Mouse (Mus musculus) midbrain, embryonic 12.5 days (tissue): ENCODE results near the gene Ralgps1. TPM values are rescaled to one million over a fixed set of nuclear protein-coding genes. Genes with fewer than 3 reads are reported as not detected.

Experiments used
- ATAC-seq: fragments of 200-750 bp; cut with Nextera tagmentation; 2 replicates; pipeline ENCODE4 v1.8.0; 2017; ENCODE audit warnings: low read depth, moderate TSS enrichment, moderate library complexity; ENCODE audit not compliant: low FRiP score
- H3K27ac ChIP-seq: fragments of 300-500 bp; sonication (generic); replicated peaks from 2 replicates; pipeline ENCODE4 v1.5.1; 2016; ENCODE audit warnings: mild to moderate bottlenecking
- H3K27me3 ChIP-seq: fragments of 300-500 bp; sonication (generic); 2 replicates; pipeline ENCODE4 v1.6.1; 2016; ENCODE audit warnings: mild to moderate bottlenecking
- H3K36me3 ChIP-seq: fragments of 300-500 bp; sonication (generic); 2 replicates; pipeline ENCODE4 v1.6.1; 2016
- H3K4me1 ChIP-seq: fragments of 300-500 bp; sonication (generic); 2 replicates; pipeline ENCODE4 v1.6.1; 2016
- H3K4me2 ChIP-seq: fragments of 300-500 bp; sonication (generic); replicated peaks from 2 replicates; pipeline ENCODE4 v1.6.1; 2016; ENCODE audit warnings: mild to moderate bottlenecking, moderate library complexity
- H3K4me3 ChIP-seq: fragments of 300-500 bp; sonication (generic); 2 replicates; pipeline ENCODE4 v1.5.1; 2016; ENCODE audit warnings: mild to moderate bottlenecking
- H3K9ac ChIP-seq: fragments of 300-500 bp; sonication (generic); replicated peaks from 2 replicates; pipeline ENCODE4 v1.6.1; 2016; ENCODE audit warnings: mild to moderate bottlenecking, moderate library complexity
- H3K9me3 ChIP-seq: fragments of 300-500 bp; sonication (generic); 2 replicates; pipeline ENCODE4 v1.6.1; 2016; ENCODE audit warnings: mild to moderate bottlenecking
- WGBS: fragments of 180-500 bp; shearing (Covaris S2); methylation state at CpG from one replicate; pipeline ENCODE4 v1.1.7; 2016; 5-methylcytosine and 5-hydroxymethylcytosine counted together
- polyA plus RNA-seq: library from polyadenylated mRNA; unstranded; fragments of >200 nt; fragmentation: Nextera tagmentation; extraction: Ambion mirVana; gene quantifications from 2 replicates; pipeline ENCODE4 v1.2.1, GENCODE M21; 2016

Ralgps1 gene
- polyA plus RNA-seq, 1 experiment from 2014 or later = 26.6 TPM

GRCm38 (mm10) chr2:33249922-33250633, 121.2 kb downstream of the Ralgps1 start:
- no peak overlapping the region for H3K4me3 ChIP-seq
- no peaks in the 10 kb centered on the region for H3K9me3 ChIP-seq
- peaks cover 4% of the 10 kb centered on the region; the same call in 1 of the 2 replicates for H3K36me3 ChIP-seq
- 66% methylated on average over 3 of the region's 3 CpGs for WGBS
- H3K4me2 ChIP-seq = no peak overlapping the region
- H3K27me3 ChIP-seq = no peaks in the 10 kb centered on the region
- H3K27ac ChIP-seq = no peak overlapping the region
- H3K4me1 ChIP-seq = peaks cover 14% of the 10 kb centered on the region; the same call in 1 of the 2 replicates
- no peak for ATAC-seq
- no peak overlapping the region for H3K9ac ChIP-seq

DNA sequence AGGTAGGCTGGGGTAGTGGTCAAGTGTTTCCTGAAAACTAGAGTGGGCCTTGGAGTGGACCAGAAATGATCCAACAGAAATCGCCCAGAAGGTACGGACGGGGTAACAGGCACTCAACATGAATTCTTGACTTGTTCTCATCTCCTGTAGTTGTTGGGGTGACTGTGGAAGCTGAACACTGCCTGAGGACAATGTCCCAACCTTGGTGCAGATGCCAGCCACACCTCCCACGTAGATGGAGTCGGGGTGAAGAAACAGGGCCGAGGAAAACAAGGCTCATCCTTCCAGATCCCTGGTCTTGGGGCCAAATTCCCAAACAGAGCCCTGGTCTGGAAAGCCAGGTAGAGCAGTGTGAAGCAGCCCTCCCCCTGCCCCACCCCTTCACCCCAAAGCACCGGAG, 122.7 kb downstream of the Ralgps1 start:
- H3K4me1 ChIP-seq = 0 out of 2 replicates have a peak, but pooled peaks cover 4% of the 10 kb centered on the region
- H3K4me2 ChIP-seq = no peak overlapping the region
- no peaks in the 10 kb centered on the region for H3K9me3 ChIP-seq
- WGBS = 93% methylated on average over 7 of the region's 7 CpGs
- H3K9ac ChIP-seq = no peak overlapping the region
- H3K27me3 ChIP-seq = no peaks in the 10 kb centered on the region
- H3K36me3 ChIP-seq = peaks cover 11% of the 10 kb centered on the region
- H3K27ac ChIP-seq = no peak overlapping the region
- H3K4me3 ChIP-seq = no peak overlapping the region
- ATAC-seq = no peak

DNA sequence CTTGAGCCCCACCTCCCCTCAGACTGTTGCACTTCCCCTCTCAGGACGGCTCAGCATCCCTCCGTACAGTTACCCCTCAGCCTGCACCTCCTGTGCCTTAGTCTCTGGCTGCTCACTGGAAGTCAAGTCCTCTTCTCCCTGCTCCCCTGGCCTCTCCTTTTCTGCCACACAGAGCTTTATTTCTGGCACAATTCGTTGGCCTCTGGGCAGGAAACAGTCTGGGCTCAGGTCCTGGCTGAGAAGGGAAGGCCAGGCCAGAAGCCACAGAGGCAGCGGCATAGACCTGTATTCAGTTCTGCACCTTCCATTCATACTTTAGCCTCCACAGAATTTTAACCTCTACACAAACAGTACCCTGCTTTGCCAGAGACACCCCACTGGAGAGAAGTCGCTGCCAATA, 124.4 kb downstream of the Ralgps1 start:
- Histone ChIP-seq H3K4me3 (no peak overlapping the region), H3K36me3 (peaks cover 24% of the 10 kb centered on the region), H3K9ac (no peak overlapping the region), H3K27me3 (no peaks in the 10 kb centered on the region), H3K4me1 (0 out of 2 replicates have a peak, but pooled peaks cover 4% of the 10 kb centered on the region), H3K9me3 (no peaks in the 10 kb centered on the region), H3K27ac (no peak overlapping the region), H3K4me2 (no peak overlapping the region)
- WGBS = 79% methylated on average over 5 of the region's 5 CpGs
- ATAC-seq = no peak

DNA sequence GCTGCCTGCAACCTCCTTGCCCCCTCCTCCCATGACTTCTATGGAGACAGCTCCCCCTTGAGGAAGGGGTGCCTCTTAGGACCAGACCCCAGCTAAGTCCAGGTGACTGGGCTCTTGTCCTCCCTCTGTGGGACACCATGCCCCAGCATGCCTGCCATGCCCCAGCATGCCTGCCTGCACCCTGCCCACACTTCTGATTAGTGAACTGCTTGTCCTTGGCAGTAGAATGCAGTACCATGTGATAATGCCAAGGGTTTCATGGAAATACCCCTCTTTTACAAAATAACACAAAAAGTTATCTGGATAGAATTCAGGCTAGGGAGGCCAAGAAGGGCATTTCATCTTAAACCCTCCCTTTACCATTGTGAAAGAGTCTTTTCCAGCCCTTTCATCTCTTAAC, 125.9 kb downstream of the Ralgps1 start:
- H3K9me3 ChIP-seq = no peaks in the 10 kb centered on the region
- H3K9ac ChIP-seq = no peak overlapping the region
- 0 out of 2 replicates have a peak, but pooled peaks cover 4% of the 10 kb centered on the region for H3K4me1 ChIP-seq
- H3K36me3 ChIP-seq = peaks cover 24% of the 10 kb centered on the region
- no peak for ATAC-seq
- H3K27me3 ChIP-seq = no peaks in the 10 kb centered on the region
- H3K27ac ChIP-seq = no peak overlapping the region
- no peak overlapping the region for H3K4me3 ChIP-seq
- no peak overlapping the region for H3K4me2 ChIP-seq

DNA sequence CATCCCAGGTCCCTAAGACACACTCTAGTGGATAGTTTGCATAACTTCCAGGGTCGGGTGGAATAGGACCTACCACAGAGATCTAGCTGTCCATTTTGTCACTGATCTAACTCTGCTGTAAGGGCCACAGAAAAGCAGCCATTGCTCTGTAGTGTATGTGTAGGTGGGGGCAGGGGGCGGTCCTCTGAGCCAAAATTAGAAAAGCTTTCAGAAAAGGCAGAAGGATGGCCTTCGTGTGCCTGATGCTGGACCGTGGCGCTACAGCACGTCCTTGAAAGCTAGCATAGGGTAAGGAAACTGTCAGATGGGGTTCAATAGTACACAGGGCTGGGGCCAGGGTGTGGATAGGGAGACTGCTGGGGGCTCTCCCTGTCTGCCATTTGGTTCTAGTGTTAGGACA, 126.4 kb downstream of the Ralgps1 start:
- no peak for ATAC-seq
- 89% methylated on average over 6 of the region's 6 CpGs for WGBS

DNA sequence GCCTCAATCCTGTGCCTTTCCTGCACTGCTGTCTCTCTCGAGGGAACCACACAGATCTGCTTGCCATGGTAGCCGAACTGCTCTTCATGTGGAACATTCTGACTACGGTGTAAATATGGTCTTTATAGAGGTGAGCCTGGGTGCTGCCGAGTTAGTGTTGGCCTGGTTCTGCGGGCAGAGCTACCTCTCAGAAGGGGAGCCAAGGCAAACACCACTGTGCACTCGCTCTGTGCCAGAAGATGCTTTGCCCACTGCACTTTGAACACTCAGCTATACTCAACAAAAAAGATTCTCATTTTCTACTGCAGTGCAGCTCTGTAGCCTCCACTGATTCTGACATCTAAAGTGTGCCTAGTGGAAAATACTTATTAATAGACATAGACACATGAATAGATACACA, 133.7 kb downstream of the Ralgps1 start:
- 91% methylated on average over 6 of the region's 6 CpGs for WGBS
- Histone ChIP-seq H3K36me3 (peaks cover 8% of the 10 kb centered on the region), H3K4me1 (peaks cover 5% of the 10 kb centered on the region; the same call in 1 of the 2 replicates), H3K4me3 (no peak overlapping the region), H3K27ac (no peak overlapping the region), H3K27me3 (no peaks in the 10 kb centered on the region), H3K9ac (no peak overlapping the region), H3K9me3 (no peaks in the 10 kb centered on the region), H3K4me2 (no peak overlapping the region)
- ATAC-seq = no peak

More for the DNA sequence above, 126.4 kb downstream of the Ralgps1 start:
- no peaks in the 10 kb centered on the region for H3K27me3 ChIP-seq
- H3K4me2 ChIP-seq = no peak overlapping the region
- H3K9me3 ChIP-seq = no peaks in the 10 kb centered on the region
- H3K27ac ChIP-seq = no peak overlapping the region
- peaks cover 24% of the 10 kb centered on the region for H3K36me3 ChIP-seq
- H3K9ac ChIP-seq = no peak overlapping the region
- 0 out of 2 replicates have a peak, but pooled peaks cover 6% of the 10 kb centered on the region for H3K4me1 ChIP-seq
- H3K4me3 ChIP-seq = no peak overlapping the region

- H3K36me3 ChIP-seq = peaks cover 7% of the 10 kb centered on the region
- no peaks in the 10 kb centered on the region for H3K27me3 ChIP-seq
- WGBS = 82% methylated on average over 4 of the region's 4 CpGs
- H3K4me2 ChIP-seq = no peak overlapping the region
- no peak overlapping the region for H3K9ac ChIP-seq
- H3K4me3 ChIP-seq = no peak overlapping the region
- no peaks in the 10 kb centered on the region for H3K9me3 ChIP-seq
- ATAC-seq = no peak
- H3K4me1 ChIP-seq = peaks cover 8% of the 10 kb centered on the region; the same call in 1 of the 2 replicates
- no peak overlapping the region for H3K27ac ChIP-seq
Observed at GRCm38 (mm10) chr2:33234848-33235247, 136.4 kb downstream of the Ralgps1 start.

DNA sequence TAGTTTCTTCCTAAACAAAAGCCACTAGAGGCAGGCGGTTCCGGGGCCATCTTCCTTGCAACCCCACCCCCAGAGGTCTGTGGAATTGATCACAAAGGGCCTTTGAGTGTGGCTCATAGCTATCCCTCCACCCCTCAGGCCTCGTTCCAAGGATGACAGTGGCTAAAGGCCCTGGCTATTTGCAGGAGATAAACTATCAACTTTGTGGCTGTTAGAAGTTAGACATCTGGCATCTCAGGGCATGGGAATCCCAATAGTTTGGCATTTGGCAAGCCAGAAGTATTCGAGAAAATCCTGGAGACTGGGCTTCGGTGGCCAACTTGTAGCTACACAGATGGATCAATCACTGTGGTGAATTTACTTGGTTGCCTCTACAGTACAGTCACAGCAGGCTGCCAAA, 137.4 kb downstream of the Ralgps1 start:
- peaks cover 8% of the 10 kb centered on the region; the same call in 1 of the 2 replicates for H3K4me1 ChIP-seq
- 82% methylated on average over 5 of the region's 5 CpGs for WGBS
- H3K27ac ChIP-seq = no peak overlapping the region
- ATAC-seq = no peak
- H3K36me3 ChIP-seq = peaks cover 10% of the 10 kb centered on the region
- H3K4me3 ChIP-seq = no peak overlapping the region
- H3K9me3 ChIP-seq = no peaks in the 10 kb centered on the region
- H3K4me2 ChIP-seq = no peak overlapping the region
- H3K9ac ChIP-seq = no peak overlapping the region
- no peaks in the 10 kb centered on the region for H3K27me3 ChIP-seq

- no peak overlapping the region for H3K27ac ChIP-seq
- H3K9me3 ChIP-seq = no peaks in the 10 kb centered on the region
- no peak for ATAC-seq
- H3K4me1 ChIP-seq = peaks cover 8% of the 10 kb centered on the region; the same call in 1 of the 2 replicates
- H3K9ac ChIP-seq = no peak overlapping the region
- no peak overlapping the region for H3K4me3 ChIP-seq
- H3K36me3 ChIP-seq = peaks cover 18% of the 10 kb centered on the region
- 77% methylated on average over 6 of the region's 6 CpGs for WGBS
- no peak overlapping the region for H3K4me2 ChIP-seq
- no peaks in the 10 kb centered on the region for H3K27me3 ChIP-seq
Observed at GRCm38 (mm10) chr2:33232782-33233570, 138.3 kb downstream of the Ralgps1 start.

GRCm38 (mm10) chr2:33231788-33232187, 139.5 kb downstream of the Ralgps1 start:
- ATAC-seq = no peak
- H3K27ac ChIP-seq = no peak overlapping the region
- peaks cover 9% of the 10 kb centered on the region; the same call in 1 of the 2 replicates for H3K4me1 ChIP-seq

DNA sequence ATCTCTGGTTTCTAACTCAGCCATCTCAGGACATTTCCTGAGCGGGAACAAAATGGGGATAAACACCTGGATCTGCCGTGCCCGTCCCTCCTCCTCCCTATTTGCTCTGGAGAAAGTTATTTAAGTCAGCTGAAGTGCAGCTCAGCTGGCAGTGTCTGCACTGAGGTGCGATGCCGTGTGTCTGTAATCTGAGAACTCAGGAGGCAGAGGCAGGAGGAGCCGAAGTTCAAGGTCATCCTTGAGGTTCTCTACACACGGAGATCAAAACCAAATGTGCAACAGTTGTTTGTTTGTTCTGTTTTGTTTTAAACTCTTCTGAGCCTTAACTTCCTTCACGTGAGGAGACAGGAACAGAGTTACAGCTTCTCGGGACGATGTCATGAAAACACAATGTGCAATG, 140.6 kb downstream of the Ralgps1 start:
- H3K9me3 ChIP-seq = no peaks in the 10 kb centered on the region
- no peak for ATAC-seq
- H3K4me3 ChIP-seq = no peak overlapping the region
- H3K4me1 ChIP-seq = peaks cover 11% of the 10 kb centered on the region; the same call in 1 of the 2 replicates
- H3K36me3 ChIP-seq = peaks cover 19% of the 10 kb centered on the region
- H3K4me2 ChIP-seq = no peak overlapping the region
- H3K27me3 ChIP-seq = no peaks in the 10 kb centered on the region
- WGBS = 80% methylated on average over 10 of the region's 10 CpGs
- no peak overlapping the region for H3K27ac ChIP-seq
- no peak overlapping the region for H3K9ac ChIP-seq

More at GRCm38 (mm10) chr2:33231788-33232187, 139.5 kb downstream of the Ralgps1 start:
- peaks cover 19% of the 10 kb centered on the region for H3K36me3 ChIP-seq
- WGBS = 39% methylated on average over 2 of the region's 2 CpGs
- no peak overlapping the region for H3K4me3 ChIP-seq
- H3K27me3 ChIP-seq = no peaks in the 10 kb centered on the region
- no peak overlapping the region for H3K9ac ChIP-seq
- H3K9me3 ChIP-seq = no peaks in the 10 kb centered on the region
- H3K4me2 ChIP-seq = no peak overlapping the region

GRCm38 (mm10) chr2:33228551-33228950, 142.7 kb downstream of the Ralgps1 start:
- Histone ChIP-seq H3K4me3 (no peak overlapping the region), H3K9me3 (no peaks in the 10 kb centered on the region), H3K36me3 (peaks cover 24% of the 10 kb centered on the region), H3K27ac (no peak overlapping the region), H3K4me1 (peaks cover 11% of the 10 kb centered on the region; the same call in 1 of the 2 replicates), H3K4me2 (no peak overlapping the region), H3K27me3 (no peaks in the 10 kb centered on the region), H3K9ac (no peak overlapping the region)
- WGBS = 98% methylated on average over 15 of the region's 15 CpGs
- ATAC-seq = no peak
